Mouse (Mus musculus): Measurements from ENCODE around the gene Atp11b.

The Atp11b gene

DNA sequence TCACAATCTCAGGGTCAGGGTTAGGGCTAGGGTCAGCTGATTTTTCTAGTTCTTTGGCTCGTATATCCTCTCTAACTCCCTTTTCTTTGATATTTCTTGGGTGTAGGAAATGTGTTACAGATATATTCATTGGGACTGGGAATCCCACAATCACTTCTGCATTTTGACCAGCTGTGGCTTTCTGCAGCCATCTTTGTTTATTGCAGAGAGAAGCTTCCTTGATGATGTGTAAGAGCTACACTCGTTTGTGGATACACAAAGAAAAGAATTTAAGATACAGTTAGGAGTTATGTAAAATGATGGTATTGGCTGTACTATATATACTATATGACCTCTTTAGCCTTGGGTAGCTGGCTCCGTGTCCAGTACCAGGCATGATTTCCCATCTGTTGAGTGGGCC is 25.8 kb downstream of the Atp11b start:
- DNase-seq (ENCODE audit: low spot score in 2 of 2): no peak

DNA sequence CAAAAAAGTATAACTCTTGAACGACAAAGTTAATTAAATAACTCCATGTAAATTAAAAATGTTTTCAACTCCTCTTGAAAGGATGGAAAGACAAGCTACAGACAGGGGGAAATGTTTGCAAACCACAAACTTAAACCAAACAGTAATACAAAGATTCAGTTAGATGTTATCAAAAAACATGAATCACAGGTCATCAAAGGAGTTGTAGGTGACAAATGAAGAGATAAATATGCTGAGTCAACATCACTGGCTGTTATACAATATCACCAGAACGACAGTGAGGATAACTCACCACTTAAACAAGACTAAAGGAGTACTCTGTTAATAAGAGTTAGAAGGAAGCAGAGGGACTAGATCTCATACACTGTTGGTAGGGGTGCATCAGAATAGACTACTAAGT is 48.1 kb downstream of the Atp11b start:
- no peak for DNase-seq (ENCODE audit: low spot score in 2 of 2)

GRCm38 (mm10) chr3:35819887-35820286 is 66.0 kb downstream of the Atp11b start:
- DNase-seq (ENCODE audit: low spot score in 2 of 2): no peak

DNA sequence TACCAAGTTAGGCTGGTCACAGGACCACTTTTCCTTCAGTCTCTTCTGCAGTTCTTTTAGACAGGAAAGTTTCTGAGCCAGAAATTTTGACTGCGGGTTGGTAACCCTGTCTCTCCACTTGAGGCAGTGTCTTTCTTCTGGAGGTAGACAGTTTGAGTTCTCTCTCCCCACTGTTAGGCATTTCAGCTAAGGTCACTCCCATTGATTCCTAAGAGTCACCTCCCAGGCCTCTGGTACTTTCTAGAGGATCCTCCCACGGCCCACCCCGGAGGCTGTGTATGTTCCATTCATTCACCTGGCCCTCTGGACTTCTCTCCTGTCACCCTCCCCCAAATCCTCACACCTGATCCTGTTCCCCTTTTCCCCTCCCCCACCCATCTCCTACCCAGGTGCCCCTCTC is 68.1 kb downstream of the Atp11b start:
- no peak for DNase-seq (ENCODE audit: low spot score in 2 of 2)

DNA sequence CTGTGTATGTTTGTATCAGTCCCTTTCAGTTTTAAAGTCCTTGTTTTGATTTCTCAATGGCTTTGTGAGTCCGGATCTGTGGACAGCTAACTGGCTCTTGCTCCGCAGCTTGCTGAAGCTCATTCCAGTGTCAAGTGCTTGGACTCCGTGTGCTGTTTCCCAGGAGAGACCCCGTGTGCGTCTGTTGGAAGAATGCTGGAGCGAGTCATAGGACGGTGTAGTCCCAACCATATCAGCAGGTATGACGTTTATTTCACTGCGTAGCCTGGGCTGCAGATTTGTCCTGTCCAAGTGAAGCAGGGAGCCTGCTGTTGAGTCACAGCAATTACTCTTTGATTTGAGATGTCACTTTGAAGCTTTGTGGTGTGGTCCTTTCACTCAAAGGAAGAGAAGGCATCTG is 95.4 kb downstream of the Atp11b start:
- no peak for DNase-seq (ENCODE audit: low spot score in 2 of 2)

DNA sequence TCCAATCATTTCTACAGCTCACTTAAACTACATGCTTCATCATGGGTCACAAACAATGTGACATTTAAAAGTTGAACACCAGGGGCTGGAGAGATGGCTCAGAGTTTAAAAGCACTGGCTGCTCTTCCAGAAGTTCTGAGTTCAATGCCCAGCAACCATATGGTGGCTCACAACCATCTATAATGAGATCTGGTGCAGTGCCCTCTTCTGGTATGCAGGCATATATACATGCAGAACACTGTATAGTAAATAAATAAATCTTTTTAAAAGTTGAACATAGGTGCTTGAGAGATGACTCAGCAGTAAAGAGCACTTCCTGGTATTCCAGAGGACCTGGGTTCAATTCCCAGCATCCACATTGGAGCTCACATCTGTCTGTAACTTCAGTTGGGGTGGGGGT is 129.4 kb downstream of the Atp11b start:
- no peak for DNase-seq (ENCODE audit: low spot score in 2 of 2)

- no peak for DNase-seq (ENCODE audit: low spot score in 2 of 2)
These were observed 135.6 kb downstream of the Atp11b start for GRCm38 (mm10) chr3:35889531-35889930.

GRCm38 (mm10) chr3:35891123-35891522 is 137.2 kb downstream of the Atp11b start:
- no peak for DNase-seq (ENCODE audit: low spot score in 2 of 2)

DNA sequence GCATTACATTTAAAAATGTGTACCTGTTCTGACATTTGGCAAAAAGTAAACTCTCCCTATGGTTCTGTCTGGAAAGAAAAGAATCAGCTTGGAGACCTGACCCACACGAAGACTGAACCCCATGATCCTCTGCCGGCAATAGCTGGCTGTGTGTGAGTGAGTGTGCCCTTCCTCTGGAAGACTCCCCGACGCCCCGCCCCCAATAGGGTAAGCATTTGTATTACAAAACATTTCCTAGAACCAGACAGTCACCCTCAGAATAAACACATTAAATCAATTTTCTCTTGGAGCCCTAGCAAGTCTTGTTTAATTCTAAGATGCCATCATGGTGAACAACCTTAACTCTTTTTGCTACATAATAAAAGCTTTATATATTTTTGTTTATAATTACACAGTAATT is 139.2 kb downstream of the Atp11b start:
- no peak for DNase-seq (ENCODE audit: low spot score in 2 of 2)

- DNase-seq (ENCODE audit: low spot score in 2 of 2): no peak
These were observed 144.0 kb downstream of the Atp11b start for GRCm38 (mm10) chr3:35897900-35898299.

DNA sequence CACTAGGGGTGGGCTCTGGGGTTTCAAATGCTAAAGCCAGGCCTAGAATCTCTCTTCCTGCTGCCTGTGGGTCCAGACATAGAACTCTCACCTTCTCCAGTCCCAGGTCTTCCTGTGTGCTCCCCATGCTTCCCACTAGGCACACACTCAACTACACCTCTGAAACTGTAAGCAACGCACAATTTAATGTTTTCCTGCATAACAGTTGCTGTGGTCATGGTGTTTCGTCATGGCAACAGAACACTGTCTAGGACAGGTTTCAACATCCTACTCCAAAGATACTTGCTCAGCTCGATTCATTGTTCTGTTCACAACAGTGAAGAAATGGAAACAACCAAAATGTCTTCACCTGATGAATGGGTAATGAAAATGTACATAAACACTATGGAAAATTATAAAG is 145.2 kb downstream of the Atp11b start:
- no peak for DNase-seq (ENCODE audit: low spot score in 2 of 2)

DNA sequence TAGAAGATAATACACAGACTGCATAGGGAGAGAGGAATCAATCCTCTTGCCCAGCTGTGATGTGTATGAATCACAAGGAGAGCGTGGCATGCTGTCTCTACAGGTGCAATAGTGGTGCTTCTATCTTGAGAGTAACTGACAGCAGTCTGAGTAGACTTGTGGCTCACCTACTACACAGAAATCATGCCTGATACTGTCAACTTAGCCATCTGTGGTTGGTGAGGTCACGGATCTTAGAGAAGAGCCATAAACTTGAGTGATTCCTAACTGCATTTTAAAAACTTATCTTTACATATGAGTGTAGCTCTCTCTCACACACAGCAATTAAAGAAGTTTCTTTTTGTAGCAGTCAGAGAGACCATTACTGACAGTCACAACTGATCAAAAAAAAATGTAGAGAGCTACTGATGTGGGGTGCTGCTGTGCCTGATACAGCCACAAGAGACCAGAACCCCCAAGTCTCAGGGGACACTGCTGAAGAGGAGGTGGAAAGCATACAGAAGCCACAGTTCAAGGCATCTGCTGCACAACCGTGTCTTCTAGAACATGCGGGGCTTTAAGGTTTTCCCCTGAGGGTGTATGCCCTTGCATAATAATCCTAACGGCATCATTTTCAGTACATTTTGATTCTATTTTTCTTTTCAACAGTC is 146.8 kb downstream of the Atp11b start:
- no peak for DNase-seq (ENCODE audit: low spot score in 2 of 2)
